Mouse (Mus musculus) fat pad, adult 2 months (tissue): ENCODE data around the gene Cttnbp2.
A peak's percentile ranks its signal among the peaks of the same experiment; 100 is the strongest.

Experiments
- DNase-seq: peaks from one replicate; pipeline ENCODE4 v3.0.0-alpha.2; 2011; ENCODE audit warnings: low read depth, low spot score; ENCODE audit errors: extremely low read depth

Gene Cttnbp2

GRCm38 (mm10) chr6:18469206-18469605 is 45.4 kb downstream of the Cttnbp2 start:
- no peak for DNase-seq

GRCm38 (mm10) chr6:18467777-18468176 is 46.9 kb downstream of the Cttnbp2 start:
- no peak for DNase-seq

GRCm38 (mm10) chr6:18466227-18466626 is 48.4 kb downstream of the Cttnbp2 start:
- DNase-seq: no peak

- DNase-seq: no peak
Observed at GRCm38 (mm10) chr6:18465626-18466025, 49.0 kb downstream of the Cttnbp2 start.

- no peak for DNase-seq
Observed at GRCm38 (mm10) chr6:18459657-18460056, 55.0 kb downstream of the Cttnbp2 start.

GRCm38 (mm10) chr6:18450551-18451193 is 64.0 kb downstream of the Cttnbp2 start:
- DNase-seq: no peak

- no peak for DNase-seq
Observed at GRCm38 (mm10) chr6:18448078-18448477, 66.6 kb downstream of the Cttnbp2 start.

GRCm38 (mm10) chr6:18446917-18447316 is 67.7 kb downstream of the Cttnbp2 start:
- no peak for DNase-seq

- DNase-seq: no peak
Observed at GRCm38 (mm10) chr6:18446359-18446758, 68.3 kb downstream of the Cttnbp2 start.

GRCm38 (mm10) chr6:18445747-18446146 is 68.9 kb downstream of the Cttnbp2 start:
- DNase-seq: peak; percentile 36

GRCm38 (mm10) chr6:18442303-18442702 is 72.3 kb downstream of the Cttnbp2 start:
- no peak for DNase-seq

GRCm38 (mm10) chr6:18440918-18441532 is 73.6 kb downstream of the Cttnbp2 start:
- no peak for DNase-seq

GRCm38 (mm10) chr6:18436127-18436812 is 78.4 kb downstream of the Cttnbp2 start:
- DNase-seq: no peak

GRCm38 (mm10) chr6:18434828-18435531 is 79.7 kb downstream of the Cttnbp2 start:
- no peak for DNase-seq

- DNase-seq: no peak
Observed at GRCm38 (mm10) chr6:18434355-18434754, 80.3 kb downstream of the Cttnbp2 start.

- DNase-seq: no peak
Observed at GRCm38 (mm10) chr6:18432362-18432761, 82.3 kb downstream of the Cttnbp2 start.

GRCm38 (mm10) chr6:18431891-18432290 is 82.8 kb downstream of the Cttnbp2 start:
- no peak for DNase-seq

- no peak for DNase-seq
Observed at GRCm38 (mm10) chr6:18430062-18430461, 84.6 kb downstream of the Cttnbp2 start.

- no peak for DNase-seq
Observed at GRCm38 (mm10) chr6:18424822-18425221, 89.8 kb downstream of the Cttnbp2 start.

- no peak for DNase-seq
Observed at GRCm38 (mm10) chr6:18424367-18424766, 90.3 kb downstream of the Cttnbp2 start.

GRCm38 (mm10) chr6:18423112-18423511 is 91.5 kb downstream of the Cttnbp2 start:
- DNase-seq: no peak

GRCm38 (mm10) chr6:18421561-18421960 is 93.1 kb downstream of the Cttnbp2 start:
- DNase-seq: no peak
